Mouse (Mus musculus) liver, adult 2 months (tissue): ENCODE results near the gene Fgfr2.

Experiments used
- CTCF ChIP-seq: fragments of 200-500 bp; IDR thresholded peaks from 2 replicates; pipeline ENCODE4 v1.5.1; 2011; ENCODE audit warnings: low read depth, low read length, control low read depth
- POLR2A ChIP-seq: fragments of 200-500 bp; IDR thresholded peaks from 2 replicates; pipeline ENCODE4 v1.6.1; 2011; ENCODE audit warnings: low read length, control low read depth; ENCODE audit not compliant: insufficient read depth; ENCODE audit errors: extremely low read depth

DNA sequence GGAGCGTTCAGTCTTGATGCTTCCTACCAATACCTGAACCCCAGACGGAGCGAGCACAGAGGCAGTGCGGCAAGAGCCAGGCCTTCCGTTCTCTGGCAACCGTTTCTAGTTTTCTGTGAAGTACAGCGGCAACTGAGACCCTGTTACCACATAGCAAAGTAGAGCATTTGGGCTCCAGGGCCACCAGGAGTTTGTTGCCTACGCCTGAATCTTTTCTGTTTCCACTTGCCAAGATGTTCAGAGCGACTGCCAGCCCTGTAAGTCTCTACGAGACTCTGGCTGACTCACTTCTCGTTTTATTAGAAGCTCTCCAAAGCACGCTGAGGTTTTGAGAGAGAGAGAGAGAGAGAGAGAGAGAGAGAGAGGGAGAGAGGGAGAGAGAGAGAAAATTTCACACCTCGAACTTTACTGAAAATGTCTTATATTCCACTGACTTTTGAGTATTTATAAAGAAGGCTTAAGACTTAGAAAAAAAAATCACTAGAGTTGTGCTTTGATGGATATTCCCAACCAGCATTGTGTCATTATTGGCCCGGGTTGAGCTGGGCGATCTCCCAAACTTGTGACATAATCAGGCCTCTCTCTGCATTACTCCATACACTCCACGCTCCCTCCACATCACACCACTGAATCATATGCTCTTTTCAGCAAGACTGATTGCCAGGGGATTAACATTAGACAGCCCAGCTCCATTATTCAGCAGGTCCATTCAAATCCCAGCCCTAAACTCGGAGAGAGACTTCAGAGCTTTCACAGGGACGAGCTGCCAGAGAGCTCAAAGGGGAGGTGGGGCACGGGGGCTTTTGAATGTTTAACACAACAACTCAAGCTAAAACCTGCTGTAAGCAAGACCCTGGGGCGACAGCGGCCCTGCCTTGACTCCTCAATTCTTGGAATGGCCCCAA is 2907.6 kb downstream of the Fgfr2 start:
- no peak for TF ChIP-seq CTCF
- TF ChIP-seq POLR2A = no peak
